Mouse (Mus musculus): Measurements from ENCODE around the gene Mllt1. TPM values are rescaled to one million over a fixed set of nuclear protein-coding genes. Genes with fewer than 3 reads are reported as not detected.

Gene Mllt1
- polyA plus RNA-seq, 1 experiment from 2014 or later, result 53.2 TPM

GRCm38 (mm10) chr17:56897630-56898195, 37.5 kb downstream of the Mllt1 start:
- Histone ChIP-seq H3K9me3 (ENCODE audit: control insufficient read depth, low read length) (no peaks in the 10 kb centered on the region), H3K27me3 (ENCODE audit: control insufficient read depth, insufficient read depth, low read length) (no peaks in the 10 kb centered on the region), H3K4me3 (replicated peaks; ENCODE audit: low read length) (no peak overlapping the region), H3K4me2 (replicated peaks) (no peak overlapping the region), H3K36me3 (replicated peaks; ENCODE audit: control insufficient read depth, insufficient read depth) (peaks cover 93% of the 10 kb centered on the region), H3K9ac (no peak overlapping the region), H3K4me1 (replicated peaks; ENCODE audit: control insufficient read depth, insufficient read depth, low read length) (peaks cover 16% of the 10 kb centered on the region; the same call in 1 of the 2 replicates), H3K27ac (peak overlapping the region; percentile 20; the same call in 1 of the 2 replicates)
- WGBS, result 81% methylated on average over 7 of the region's 7 CpGs
- DNase-seq (ENCODE audit: low spot score) (peak; percentile 66), ATAC-seq (ENCODE audit: low FRiP score) (peak; percentile 64)

DNA sequence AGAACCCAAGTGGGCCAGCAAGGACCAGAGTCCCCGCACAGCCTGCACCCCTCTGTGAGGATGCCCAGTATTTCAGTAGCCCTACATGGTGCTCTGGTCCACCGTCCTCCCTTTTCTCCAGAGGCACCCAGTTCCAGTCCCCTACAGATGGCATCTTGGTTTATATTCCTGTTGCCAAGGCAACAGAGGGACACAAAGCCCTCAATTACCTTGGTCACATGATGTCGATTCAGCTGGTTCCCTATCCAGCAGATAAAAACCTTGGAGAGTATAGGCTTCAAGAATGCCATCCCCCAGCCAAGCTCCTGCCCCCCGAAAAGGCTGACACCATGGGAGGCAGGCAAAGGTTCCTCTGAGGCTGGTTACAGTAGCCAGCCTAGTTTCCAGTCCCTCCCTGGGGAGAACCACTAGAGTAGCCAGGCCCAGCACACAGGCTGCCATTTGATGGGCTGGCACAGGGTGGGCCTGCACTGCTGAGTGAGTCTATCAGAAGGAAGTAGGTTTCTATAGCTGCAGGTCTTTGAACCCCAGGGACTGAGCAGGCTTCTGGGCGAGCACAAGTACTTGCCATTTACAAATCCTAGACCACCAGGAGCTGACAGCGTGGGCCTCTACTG, 38.6 kb downstream of the Mllt1 start:
- Histone ChIP-seq H3K27ac (peak overlapping the region; percentile 57; the same call in 1 of the 2 replicates), H3K4me2 (replicated peaks) (no peak overlapping the region), H3K9ac (0 out of 2 replicates have a peak overlapping the region, but pooled peaks have one; percentile 7), H3K4me3 (replicated peaks; ENCODE audit: low read length) (no peak overlapping the region), H3K27me3 (ENCODE audit: control insufficient read depth, insufficient read depth, low read length) (no peaks in the 10 kb centered on the region), H3K36me3 (replicated peaks; ENCODE audit: control insufficient read depth, insufficient read depth) (peaks cover 93% of the 10 kb centered on the region), H3K9me3 (ENCODE audit: control insufficient read depth, low read length) (no peaks in the 10 kb centered on the region), H3K4me1 (replicated peaks; ENCODE audit: control insufficient read depth, insufficient read depth, low read length) (peaks cover 16% of the 10 kb centered on the region; the same call in 1 of the 2 replicates)
- ATAC-seq (ENCODE audit: low FRiP score) (peak; percentile 42), DNase-seq (ENCODE audit: low spot score) (no peak)
- WGBS, result 46% methylated on average over 6 of the region's 6 CpGs

DNA sequence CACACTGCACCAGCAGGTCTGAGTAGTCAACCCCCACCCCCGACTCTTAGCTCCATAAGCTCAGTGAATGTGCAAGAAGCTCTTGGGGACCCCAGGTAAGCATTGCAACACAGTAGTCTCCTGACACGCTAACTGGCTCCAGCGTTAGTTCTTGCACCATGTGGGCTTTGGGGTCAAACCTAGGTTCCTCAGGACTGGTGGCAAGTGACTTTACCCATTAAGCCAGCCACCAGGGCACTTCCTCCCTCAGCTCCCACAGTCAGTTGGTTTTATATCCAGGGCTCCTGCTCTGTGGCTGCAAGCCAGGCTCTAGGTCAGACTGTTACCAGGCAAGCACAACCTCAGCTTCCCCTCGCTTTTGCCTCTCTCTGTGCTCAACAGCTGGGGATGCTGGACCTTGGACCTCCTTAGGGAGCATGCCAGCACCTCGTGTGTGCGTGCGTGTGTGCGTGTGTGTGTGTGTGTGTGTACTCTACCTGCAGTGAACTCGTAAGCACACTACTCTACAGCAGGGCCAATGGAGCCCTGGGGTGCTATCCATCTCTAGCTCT, 39.8 kb downstream of the Mllt1 start:
- no peaks in the 10 kb centered on the region for H3K27me3 ChIP-seq (ENCODE audit: control insufficient read depth, insufficient read depth, low read length)
- no peaks in the 10 kb centered on the region for H3K9me3 ChIP-seq (ENCODE audit: control insufficient read depth, low read length)
- H3K27ac ChIP-seq, result no peak overlapping the region
- ATAC-seq (ENCODE audit: low FRiP score) (no peak), DNase-seq (ENCODE audit: low spot score) (no peak)
- peaks cover 16% of the 10 kb centered on the region; the same call in 1 of the 2 replicates for H3K4me1 ChIP-seq (replicated peaks; ENCODE audit: control insufficient read depth, insufficient read depth, low read length)
- peaks cover 88% of the 10 kb centered on the region for H3K36me3 ChIP-seq (replicated peaks; ENCODE audit: control insufficient read depth, insufficient read depth)
- no peak overlapping the region for H3K4me2 ChIP-seq (replicated peaks)
- WGBS, result 92% methylated on average over 9 of the region's 9 CpGs
- no peak overlapping the region for H3K4me3 ChIP-seq (replicated peaks; ENCODE audit: low read length)
- H3K9ac ChIP-seq, result no peak overlapping the region

DNA sequence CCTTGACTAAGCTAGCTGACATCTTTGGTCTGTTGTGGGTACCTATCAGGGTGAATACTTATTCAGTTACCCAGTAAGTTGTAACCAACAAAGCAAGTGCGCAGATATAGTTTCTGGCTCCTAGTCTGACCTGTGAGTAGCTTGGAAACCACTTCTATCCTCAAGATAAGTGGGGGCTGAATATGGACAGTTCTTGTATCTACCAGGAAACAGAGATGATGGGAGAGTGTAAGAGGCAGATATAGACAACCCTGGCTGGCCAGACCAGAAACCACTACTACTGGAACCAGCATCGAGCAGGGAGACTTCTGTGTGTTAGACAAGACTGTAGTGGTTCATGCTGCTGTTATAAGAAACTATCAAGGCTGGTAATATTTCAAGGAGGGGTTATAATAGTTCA, 45.2 kb downstream of the Mllt1 start:
- Histone ChIP-seq H3K36me3 (replicated peaks; ENCODE audit: control insufficient read depth, insufficient read depth) (peaks cover 52% of the 10 kb centered on the region), H3K9ac (no peak overlapping the region), H3K27me3 (ENCODE audit: control insufficient read depth, insufficient read depth, low read length) (no peaks in the 10 kb centered on the region), H3K4me3 (replicated peaks; ENCODE audit: low read length) (no peak overlapping the region), H3K4me1 (replicated peaks; ENCODE audit: control insufficient read depth, insufficient read depth, low read length) (no peaks in the 10 kb centered on the region), H3K27ac (no peak overlapping the region), H3K4me2 (replicated peaks) (no peak overlapping the region), H3K9me3 (ENCODE audit: control insufficient read depth, low read length) (0 out of 2 replicates have a peak, but pooled peaks cover 6% of the 10 kb centered on the region)
- no peak for ATAC-seq (ENCODE audit: low FRiP score)
- DNase-seq (ENCODE audit: low spot score), result no peak
- WGBS, result 96% methylated on average over 2 of the region's 2 CpGs

- no peak overlapping the region for H3K4me3 ChIP-seq (replicated peaks; ENCODE audit: low read length)
- peaks cover 32% of the 10 kb centered on the region for H3K36me3 ChIP-seq (replicated peaks; ENCODE audit: control insufficient read depth, insufficient read depth)
- no peak overlapping the region for H3K4me2 ChIP-seq (replicated peaks)
- no peaks in the 10 kb centered on the region for H3K27me3 ChIP-seq (ENCODE audit: control insufficient read depth, insufficient read depth, low read length)
- H3K9ac ChIP-seq, result no peak overlapping the region
- 91% methylated on average over 2 of the region's 3 CpGs for WGBS
- DNase-seq (ENCODE audit: low spot score) (no peak), ATAC-seq (ENCODE audit: low FRiP score) (no peak)
- H3K27ac ChIP-seq, result no peak overlapping the region
- H3K9me3 ChIP-seq (ENCODE audit: control insufficient read depth, low read length), result 0 out of 2 replicates have a peak, but pooled peaks cover 6% of the 10 kb centered on the region
- no peaks in the 10 kb centered on the region for H3K4me1 ChIP-seq (replicated peaks; ENCODE audit: control insufficient read depth, insufficient read depth, low read length)
Observed at GRCm38 (mm10) chr17:56888050-56888449, 47.2 kb downstream of the Mllt1 start.

- Histone ChIP-seq H3K36me3 (replicated peaks; ENCODE audit: control insufficient read depth, insufficient read depth) (peaks cover 5% of the 10 kb centered on the region; the same call in 1 of the 2 replicates), H3K9ac (no peak overlapping the region), H3K27me3 (ENCODE audit: control insufficient read depth, insufficient read depth, low read length) (no peaks in the 10 kb centered on the region), H3K4me2 (replicated peaks) (no peak overlapping the region), H3K27ac (no peak overlapping the region), H3K4me3 (replicated peaks; ENCODE audit: low read length) (no peak overlapping the region), H3K9me3 (ENCODE audit: control insufficient read depth, low read length) (0 out of 2 replicates have a peak, but pooled peaks cover 6% of the 10 kb centered on the region), H3K4me1 (replicated peaks; ENCODE audit: control insufficient read depth, insufficient read depth, low read length) (no peaks in the 10 kb centered on the region)
- DNase-seq (ENCODE audit: low spot score) (no peak), ATAC-seq (ENCODE audit: low FRiP score) (no peak)
- WGBS, result 91% methylated on average over 17 of the region's 17 CpGs
Observed at GRCm38 (mm10) chr17:56884809-56885208, 50.4 kb downstream of the Mllt1 start.

GRCm38 (mm10) chr17:56884331-56884730, 50.9 kb downstream of the Mllt1 start:
- 0 out of 2 replicates have a peak, but pooled peaks cover under 1% of the 10 kb centered on the region for H3K36me3 ChIP-seq (replicated peaks; ENCODE audit: control insufficient read depth, insufficient read depth)
- no peaks in the 10 kb centered on the region for H3K4me1 ChIP-seq (replicated peaks; ENCODE audit: control insufficient read depth, insufficient read depth, low read length)
- DNase-seq (ENCODE audit: low spot score) (no peak), ATAC-seq (ENCODE audit: low FRiP score) (no peak)
- no peak overlapping the region for H3K27ac ChIP-seq
- no peak overlapping the region for H3K4me2 ChIP-seq (replicated peaks)
- H3K4me3 ChIP-seq (replicated peaks; ENCODE audit: low read length), result no peak overlapping the region
- H3K9ac ChIP-seq, result no peak overlapping the region
- no peaks in the 10 kb centered on the region for H3K27me3 ChIP-seq (ENCODE audit: control insufficient read depth, insufficient read depth, low read length)
- H3K9me3 ChIP-seq (ENCODE audit: control insufficient read depth, low read length), result 0 out of 2 replicates have a peak, but pooled peaks cover 6% of the 10 kb centered on the region
- 78% methylated on average over 5 of the region's 5 CpGs for WGBS

- peak overlapping the region; percentile 19; the same call in 1 of the 2 replicates for H3K4me2 ChIP-seq (replicated peaks)
- WGBS, result 52% methylated on average over 17 of the region's 17 CpGs
Observed at GRCm38 (mm10) chr17:56883612-56884011, 51.6 kb downstream of the Mllt1 start.

GRCm38 (mm10) chr17:56877426-56877825, 57.8 kb downstream of the Mllt1 start:
- Histone ChIP-seq H3K4me1 (replicated peaks; ENCODE audit: control insufficient read depth, insufficient read depth, low read length) (no peaks in the 10 kb centered on the region), H3K9me3 (ENCODE audit: control insufficient read depth, low read length) (no peaks in the 10 kb centered on the region), H3K9ac (no peak overlapping the region), H3K4me2 (replicated peaks) (no peak overlapping the region), H3K36me3 (replicated peaks; ENCODE audit: control insufficient read depth, insufficient read depth) (no peaks in the 10 kb centered on the region), H3K4me3 (replicated peaks; ENCODE audit: low read length) (no peak overlapping the region), H3K27me3 (ENCODE audit: control insufficient read depth, insufficient read depth, low read length) (no peaks in the 10 kb centered on the region), H3K27ac (no peak overlapping the region)
- ATAC-seq (ENCODE audit: low FRiP score) (no peak), DNase-seq (ENCODE audit: low spot score) (no peak)
- 91% methylated on average over 19 of the region's 19 CpGs for WGBS

More at GRCm38 (mm10) chr17:56883612-56884011, 51.6 kb downstream of the Mllt1 start:
- DNase-seq (ENCODE audit: low spot score) (no peak), ATAC-seq (ENCODE audit: low FRiP score) (no peak)
- H3K4me1 ChIP-seq (replicated peaks; ENCODE audit: control insufficient read depth, insufficient read depth, low read length), result no peaks in the 10 kb centered on the region
- H3K4me3 ChIP-seq (replicated peaks; ENCODE audit: low read length), result no peak overlapping the region
- no peaks in the 10 kb centered on the region for H3K36me3 ChIP-seq (replicated peaks; ENCODE audit: control insufficient read depth, insufficient read depth)
- H3K9ac ChIP-seq, result no peak overlapping the region
- H3K27me3 ChIP-seq (ENCODE audit: control insufficient read depth, insufficient read depth, low read length), result no peaks in the 10 kb centered on the region
- no peak overlapping the region for H3K27ac ChIP-seq
- H3K9me3 ChIP-seq (ENCODE audit: control insufficient read depth, low read length), result 0 out of 2 replicates have a peak, but pooled peaks cover 3% of the 10 kb centered on the region
